In the genomic region with DNA sequence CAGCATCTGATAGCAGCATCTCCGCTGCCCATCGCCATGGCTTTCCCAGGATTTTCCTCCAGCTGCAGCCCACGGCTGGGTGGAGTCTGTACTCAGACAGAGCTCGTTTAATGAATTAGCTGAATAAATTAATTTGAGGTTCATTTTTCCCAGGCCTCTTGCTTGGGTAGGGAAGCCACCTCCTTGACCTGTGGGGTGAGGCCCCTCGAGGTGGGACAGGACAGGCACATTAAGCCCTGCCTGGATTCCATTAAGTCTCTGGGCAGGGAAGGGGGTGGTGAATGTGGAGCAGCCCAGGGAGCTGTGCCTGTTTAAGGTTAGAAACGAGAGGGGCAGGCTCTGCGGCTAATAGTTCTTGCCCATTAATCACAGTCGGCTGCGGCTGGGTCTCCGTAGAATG, we compare ENCODE assay signal across 15 mouse cellular contexts. TPM values are rescaled to one million over a fixed set of nuclear protein-coding genes. Genes with fewer than 3 reads are reported as not detected.
DNase-seq lines count a peak whose midpoint lies in the region; ATAC-seq and TF ChIP-seq lines count a peak whose summit lies in the region.
"Had no signal": no experiment of that assay in that cellular context is flagged by ENCODE, and none has a peak within 500 bp of the region (broad histone marks: within the 10 kb centered on the region; RNA-seq: fewer than 3 reads in every experiment).

No protein-coding gene starts in this region.

- TF ChIP-seq CTCF in kidney, adult 2 months (conservative IDR thresholded peaks at IDR 0.05; ENCODE audit: insufficient read depth, insufficient read length, low read depth, low read length), result no peak
- TF ChIP-seq CTCF in gastrocnemius, adult 2 months (IDR thresholded peaks at IDR 0.05), result no peak

- intact Hi-C loops in gastrocnemius, adult 2 months (cut with DNase I), result no loop called here

- peaks cover 5% of the 10 kb centered on the region; the same call in 1 of the 2 replicates for H3K4me1 ChIP-seq in embryonic facial prominence, embryonic 11.5 days (ENCODE audit: control insufficient read depth, insufficient read depth, low read length)
- peaks cover 11% of the 10 kb centered on the region for H3K4me1 ChIP-seq in hindbrain, embryonic 14.5 days (replicated peaks; ENCODE audit: control insufficient read depth, insufficient read depth, low read length)
- peaks cover 20% of the 10 kb centered on the region for H3K4me1 ChIP-seq in neural tube, embryonic 13.5 days (replicated peaks)
- no peaks in the 10 kb centered on the region for H3K4me1 ChIP-seq in kidney, adult 2 months (ENCODE audit: control insufficient read depth, insufficient read depth, low read length)

- H3K9me3 ChIP-seq in embryonic facial prominence, embryonic 11.5 days (replicated peaks; ENCODE audit: control insufficient read depth, low read length), result no peaks in the 10 kb centered on the region
- no peaks in the 10 kb centered on the region for H3K9me3 ChIP-seq in hindbrain, embryonic 14.5 days (ENCODE audit: control insufficient read depth, low read length)
- no peaks in the 10 kb centered on the region for H3K9me3 ChIP-seq in neural tube, embryonic 13.5 days

- WGBS in embryonic facial prominence, embryonic 11.5 days, result 18% methylated on average over 10 of the region's 10 CpGs
- WGBS in hindbrain, embryonic 14.5 days, result 9% methylated on average over 10 of the region's 10 CpGs
- 9% methylated on average over 10 of the region's 10 CpGs for WGBS in neural tube, embryonic 13.5 days
- WGBS in kidney, adult 2 months, result 32% methylated on average over 10 of the region's 10 CpGs

- no peak overlapping the region for H3K9ac ChIP-seq in embryonic facial prominence, embryonic 11.5 days (replicated peaks; ENCODE audit: low read length)
- H3K9ac ChIP-seq in hindbrain, embryonic 14.5 days, result no peak overlapping the region
- no peak overlapping the region for H3K9ac ChIP-seq in neural tube, embryonic 13.5 days

- TF ChIP-seq POLR2A in kidney, adult 2 months (IDR thresholded peaks at IDR 0.05; ENCODE audit: low read depth, low read length), result no peak

- no peak overlapping the region for H3K4me3 ChIP-seq in embryonic facial prominence, embryonic 11.5 days (ENCODE audit: low read depth, low read length)
- no peak overlapping the region for H3K4me3 ChIP-seq in hindbrain, embryonic 14.5 days (replicated peaks; ENCODE audit: low read length)
- H3K4me3 ChIP-seq in neural tube, embryonic 13.5 days, result no peak overlapping the region
- H3K4me3 ChIP-seq in kidney, adult 2 months (ENCODE audit: insufficient read depth, low read depth, low read length), result no peak overlapping the region
- no peak overlapping the region for H3K4me3 ChIP-seq in gastrocnemius, adult 2 months
- H3K4me3 ChIP-seq: erythroblast, embryonic 14.5 days had no signal

- DNase-seq in embryo, embryonic 10.5 days (ENCODE audit: low spot score), result peak; percentile 76
- peak; percentile 78 for DNase-seq in embryonic facial prominence, embryonic 11.5 days (ENCODE audit: low spot score)
- DNase-seq in hindbrain, embryonic 14.5 days (ENCODE audit: low spot score), result no peak
- DNase-seq in kidney, adult 2 months, result no peak
- DNase-seq in cerebellum, adult 9-11 months, result no peak
- DNase-seq in gastrocnemius, adult 2 months, result no peak
- DNase-seq: adrenal gland, postnatal 25 days; cerebellum, adult 11-12 months; gastrocnemius, postnatal 36 days; kidney, adult 9 months had no signal

- 0 out of 2 replicates have a peak overlapping the region, but pooled peaks have one; percentile 2 for H3K4me2 ChIP-seq in embryonic facial prominence, embryonic 11.5 days (ENCODE audit: low read depth, low read length)
- no peak overlapping the region for H3K4me2 ChIP-seq in hindbrain, embryonic 14.5 days (replicated peaks)
- H3K4me2 ChIP-seq in neural tube, embryonic 13.5 days, result no peak overlapping the region

- H3K27ac ChIP-seq in embryonic facial prominence, embryonic 11.5 days (replicated peaks; ENCODE audit: low read depth, low read length), result peak overlapping the region; percentile 73
- H3K27ac ChIP-seq in hindbrain, embryonic 14.5 days, result peak overlapping the region; percentile 33
- H3K27ac ChIP-seq in neural tube, embryonic 13.5 days (replicated peaks), result peak overlapping the region; percentile 64
- H3K27ac ChIP-seq in kidney, adult 2 months (ENCODE audit: insufficient read depth, low read depth, low read length), result no peak overlapping the region
- H3K27ac ChIP-seq in gastrocnemius, adult 2 months, result no peak overlapping the region

- H3K27me3 ChIP-seq in embryonic facial prominence, embryonic 11.5 days (ENCODE audit: control insufficient read depth, insufficient read depth, low read length), result 0 out of 2 replicates have a peak, but pooled peaks cover 3% of the 10 kb centered on the region
- H3K27me3 ChIP-seq in hindbrain, embryonic 14.5 days (ENCODE audit: control insufficient read depth, insufficient read depth, low read length), result no peaks in the 10 kb centered on the region
- H3K27me3 ChIP-seq in neural tube, embryonic 13.5 days, result peaks cover 15% of the 10 kb centered on the region; the same call in 1 of the 2 replicates
- no peaks in the 10 kb centered on the region for H3K27me3 ChIP-seq in kidney, adult 2 months (replicated peaks; ENCODE audit: control insufficient read depth, insufficient read depth, low read length)

- peak; percentile 90 for ATAC-seq in embryonic facial prominence, embryonic 11.5 days (replicated peaks; ENCODE audit: insufficient number of reproducible peaks, low FRiP score, low TSS enrichment, low read depth)
- ATAC-seq in hindbrain, embryonic 14.5 days (ENCODE audit: low FRiP score), result no peak
- ATAC-seq in neural tube, embryonic 13.5 days (ENCODE audit: low read depth), result no peak

- no peaks in the 10 kb centered on the region for H3K36me3 ChIP-seq in embryonic facial prominence, embryonic 11.5 days (replicated peaks; ENCODE audit: control insufficient read depth, insufficient read depth, low read depth, low read length)
- H3K36me3 ChIP-seq in hindbrain, embryonic 14.5 days (replicated peaks; ENCODE audit: control insufficient read depth, insufficient read depth), result no peaks in the 10 kb centered on the region
- H3K36me3 ChIP-seq in neural tube, embryonic 13.5 days, result no peaks in the 10 kb centered on the region
- H3K36me3 ChIP-seq in kidney, adult 2 months (ENCODE audit: control insufficient read depth, insufficient read depth, low read length), result no peaks in the 10 kb centered on the region

RNA-seq across cellular contexts. Expression of a gene that starts 30.1 kb away (rescaled TPM):
- polyA plus RNA-seq in embryonic facial prominence, embryonic 11.5 days (2014; fragmentation: Nextera tagmentation; extraction: Ambion mirVana), result 0.17 and 0.18 TPM in 2 replicates
- polyA plus RNA-seq in hindbrain, embryonic 14.5 days (2014; fragmentation: Nextera tagmentation; extraction: Ambion mirVana), result not detected in 2 replicates
- polyA plus RNA-seq in neural tube, embryonic 13.5 days (2015; fragmentation: Nextera tagmentation; extraction: Ambion mirVana), result not detected in 2 replicates
- 0.05 TPM in 1 of 2 replicates, not detected in the other for polyA plus RNA-seq in kidney, adult 2 months (2012; rRNA removed)
- not detected for total RNA-seq in gastrocnemius, adult 2 months (2021)
- total RNA-seq: adrenal gland, postnatal 25 days; gastrocnemius, postnatal 36 days; megakaryocyte progenitor cell, adult 5-6 weeks had no signal
- polyA plus RNA-seq: erythroblast, embryonic 14.5 days; heart, embryonic 16.5 days; liver, embryonic 16.5 days had no signal

Comparison
In these comparisons a context has a peak if more than half of its experiments do, and no peak if none do; other contexts are left out.
1. DNase-seq: peak in embryo, embryonic 10.5 days (single experiment) and embryonic facial prominence, embryonic 11.5 days (single experiment); none in hindbrain, embryonic 14.5 days (single experiment), kidney, adult 2 months (single experiment), cerebellum, adult 9-11 months (single experiment) and gastrocnemius, adult 2 months (single experiment).
2. H3K27ac ChIP-seq: peak in embryonic facial prominence, embryonic 11.5 days (single experiment), hindbrain, embryonic 14.5 days (single experiment) and neural tube, embryonic 13.5 days (single experiment); none in kidney, adult 2 months (single experiment) and gastrocnemius, adult 2 months (single experiment).